Mouse (Mus musculus) fibroblast of lung, adult 2 months (primary cell): ENCODE measurements at regions not wholly inside any gene's neighbourhood (a gene's known extent, or its start where the extent isn't known, plus 50 kb on each side); places are given as distances from the start of the nearest gene placed in this dataset.

Source experiments
- DNase-seq: peaks from one replicate; pipeline ENCODE4 v3.0.0-alpha.2; 2011; ENCODE audit warnings: low read depth

DNA sequence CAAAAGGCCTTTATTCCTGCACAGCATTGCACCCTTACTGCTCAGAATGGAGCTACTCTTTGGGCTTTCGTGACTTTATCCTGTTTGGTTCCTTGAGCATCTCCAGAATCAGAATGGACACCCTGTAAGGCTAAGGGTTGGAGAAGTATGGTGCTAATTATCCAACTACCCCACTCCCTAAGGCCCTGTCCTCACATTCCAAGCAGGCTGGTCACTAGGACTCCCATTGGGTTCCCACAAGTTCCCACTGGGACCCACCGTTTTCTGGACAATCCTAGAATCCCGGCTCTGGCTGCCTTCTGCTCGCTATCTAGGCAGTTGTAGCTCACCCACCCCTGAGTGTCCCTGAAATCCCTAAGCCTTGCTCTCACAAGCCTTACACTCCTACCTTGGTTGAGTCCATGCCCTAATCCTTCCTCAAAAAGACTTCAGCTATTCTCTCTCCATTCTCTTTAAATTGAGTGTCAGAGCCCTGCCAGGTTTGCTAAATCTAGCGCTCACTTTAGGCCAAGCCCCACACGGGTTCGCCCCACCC lies 146.1 kb downstream of the Efcab1 start:
- DNase-seq, result no peak

DNA sequence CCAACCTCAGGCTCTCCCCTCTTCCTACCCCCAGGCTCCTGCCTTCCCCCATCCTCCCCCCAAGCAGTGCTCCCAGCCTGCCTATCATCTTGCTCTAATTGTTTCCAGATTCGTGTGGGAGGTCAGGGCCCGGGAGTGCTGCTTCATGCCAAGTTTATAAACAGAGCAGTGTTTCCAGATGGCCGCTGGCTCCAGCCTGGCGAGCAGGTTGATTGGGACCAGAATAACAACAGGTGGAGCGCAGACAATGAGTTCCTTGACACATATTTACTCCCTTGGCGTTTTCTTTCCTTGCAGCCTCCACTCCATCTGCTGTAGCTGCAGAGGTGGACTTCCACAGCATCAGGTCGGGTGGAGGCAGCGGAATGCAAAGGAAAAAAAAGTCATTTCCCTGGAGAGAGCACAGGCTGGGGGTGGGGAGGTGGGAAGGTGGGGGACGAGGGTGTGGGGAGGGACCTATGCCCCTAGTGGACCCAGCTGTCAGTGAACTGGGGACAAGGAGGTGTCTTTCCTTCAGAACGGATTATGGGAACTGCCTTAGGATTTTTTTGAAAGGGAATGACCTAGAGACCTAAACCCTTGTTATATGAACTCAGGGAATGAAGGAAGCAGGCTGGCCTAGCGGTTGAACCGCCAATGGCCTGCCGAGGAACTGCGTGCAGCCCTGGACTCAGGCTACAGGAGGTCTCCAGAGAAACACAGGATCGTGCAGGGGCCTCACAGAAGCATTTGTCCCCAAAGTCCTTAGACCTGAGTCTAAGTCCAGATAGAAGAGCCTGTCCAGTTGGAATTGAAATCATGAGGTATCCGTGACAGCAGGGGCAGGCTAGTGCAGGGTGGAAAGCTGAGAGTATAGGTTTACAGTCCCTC lies 146.8 kb downstream of the Efcab1 start:
- DNase-seq, result peak; percentile 84

DNA sequence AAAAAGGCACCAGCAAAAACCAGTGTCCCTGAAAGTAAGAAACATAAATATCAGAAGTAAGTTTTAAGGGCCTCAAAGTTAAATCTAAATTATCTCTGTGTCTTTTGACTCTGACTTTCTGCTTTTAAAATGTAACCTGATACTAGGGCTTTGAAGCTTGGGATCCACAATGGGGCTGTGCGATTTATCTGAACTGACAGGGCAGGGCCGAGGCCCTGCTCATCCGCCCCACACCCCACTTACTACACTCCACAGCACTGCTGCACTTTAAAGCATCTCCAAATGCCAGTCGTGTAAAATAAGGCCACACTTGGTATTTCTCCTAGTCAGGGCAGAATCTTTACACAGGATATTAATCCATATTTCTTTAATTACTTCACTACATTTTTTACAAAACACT lies 147.4 kb downstream of the Efcab1 start:
- DNase-seq, result no peak

DNA sequence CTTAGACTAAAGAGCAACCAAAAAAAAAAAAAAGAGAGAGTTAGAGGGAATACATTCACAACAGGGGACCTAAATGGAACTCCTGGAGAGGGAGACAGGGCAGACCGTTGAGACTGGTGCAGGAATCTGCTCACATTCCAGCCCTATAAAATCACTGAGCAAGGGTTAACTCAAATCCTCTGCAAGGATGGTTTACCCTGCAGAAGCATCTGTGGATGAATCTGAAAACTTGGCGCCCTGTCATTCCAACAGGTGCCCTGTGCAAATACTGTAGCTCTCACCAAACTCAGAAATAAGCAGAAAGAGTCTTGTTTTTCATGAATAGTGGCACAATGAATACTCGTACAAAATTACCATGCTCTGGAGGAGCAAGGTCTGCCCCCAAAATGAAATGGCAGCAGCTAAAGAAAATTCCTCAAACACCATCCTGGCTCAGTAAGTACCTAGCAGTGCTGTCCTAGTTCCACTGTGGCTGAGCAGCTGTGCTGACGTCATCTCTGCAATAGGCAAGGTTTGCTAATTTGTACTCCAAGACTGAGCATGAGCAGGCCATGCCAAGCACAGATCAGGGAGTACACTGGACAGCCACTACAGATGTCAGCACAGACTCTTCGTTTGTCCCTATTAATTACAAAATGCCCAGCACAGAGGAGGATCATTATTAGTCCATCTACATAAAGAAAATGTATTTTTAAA lies 148.0 kb downstream of the Efcab1 start:
- DNase-seq, result no peak

DNA sequence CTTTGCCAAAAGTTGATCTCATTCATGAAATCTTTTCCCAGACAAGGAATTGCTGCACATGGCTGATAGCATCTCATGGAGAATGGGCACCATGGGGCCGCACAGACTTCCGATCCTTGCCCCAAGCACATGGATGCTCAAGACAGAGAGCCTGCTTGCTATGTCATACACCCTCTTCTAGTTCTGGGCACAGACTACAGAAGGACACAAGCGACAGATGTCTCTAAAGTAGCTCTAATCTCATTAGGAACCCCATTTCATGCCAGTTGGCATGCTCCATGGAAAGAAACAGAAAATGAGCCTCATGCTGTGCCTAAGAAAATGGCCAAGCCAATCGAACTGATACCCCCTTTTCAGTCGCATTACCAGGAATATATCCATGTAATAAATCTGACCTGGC lies 149.3 kb downstream of the Efcab1 start:
- DNase-seq, result no peak

DNA sequence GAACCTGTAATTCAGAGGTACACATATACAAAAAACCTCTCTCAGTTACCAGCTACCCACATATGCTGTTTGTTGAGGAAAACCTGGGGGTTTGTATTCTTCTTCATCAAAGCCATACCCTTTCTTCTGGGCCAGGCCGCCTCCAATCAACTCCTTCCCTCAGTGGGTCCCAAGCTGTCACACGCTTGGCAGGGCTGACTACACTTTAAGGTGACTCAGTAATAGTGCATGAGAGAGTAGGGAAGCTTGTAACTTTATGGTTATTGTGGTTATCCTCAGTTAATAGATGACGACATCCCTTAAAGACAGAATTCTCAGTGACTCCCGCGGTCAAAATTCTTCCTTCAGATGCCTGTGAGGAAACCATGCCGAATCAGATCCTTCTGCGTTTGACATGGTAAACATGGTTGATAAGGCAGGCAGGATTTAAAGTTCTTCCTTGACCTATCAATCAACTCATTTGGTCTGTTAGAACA lies 164.1 kb downstream of the Efcab1 start:
- no peak for DNase-seq

DNA sequence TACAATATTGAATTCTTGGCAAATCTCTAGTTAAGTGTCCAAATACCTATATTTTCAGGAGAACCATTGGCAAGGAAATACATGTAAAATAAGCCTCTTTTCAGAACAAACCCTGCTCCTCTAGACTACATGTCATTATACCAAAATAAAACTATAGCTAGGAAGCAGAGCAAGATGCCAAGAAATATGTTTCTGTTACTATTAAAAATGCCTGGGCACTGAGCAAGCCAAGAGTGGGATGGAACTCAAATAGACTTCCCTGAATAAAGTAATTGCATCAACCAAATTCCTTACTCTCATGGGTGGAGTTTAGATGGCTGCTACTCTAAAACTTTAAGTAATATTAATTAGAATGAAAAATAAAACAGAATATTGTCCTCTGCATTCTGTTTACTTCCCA lies 168.0 kb downstream of the Efcab1 start:
- DNase-seq, result no peak

DNA sequence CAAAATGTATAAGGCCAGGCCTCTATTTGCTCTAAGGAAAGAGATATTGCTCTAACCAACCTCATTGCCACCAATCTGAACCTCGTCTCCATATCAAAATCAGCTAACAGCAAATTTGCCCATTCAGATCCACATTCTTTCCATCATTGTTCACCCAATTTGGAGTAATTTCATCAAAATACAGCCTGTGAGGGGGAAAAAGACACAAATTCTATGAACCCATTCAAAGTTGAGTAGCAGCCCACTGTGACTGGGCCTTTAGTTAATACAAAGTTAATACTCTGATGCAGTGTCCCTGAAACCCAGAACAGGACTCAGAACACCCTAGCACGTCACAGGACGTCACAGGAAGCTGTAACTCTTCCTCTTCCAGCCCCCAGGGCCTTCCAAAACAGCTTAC lies 177.3 kb downstream of the Efcab1 start:
- no peak for DNase-seq

DNA sequence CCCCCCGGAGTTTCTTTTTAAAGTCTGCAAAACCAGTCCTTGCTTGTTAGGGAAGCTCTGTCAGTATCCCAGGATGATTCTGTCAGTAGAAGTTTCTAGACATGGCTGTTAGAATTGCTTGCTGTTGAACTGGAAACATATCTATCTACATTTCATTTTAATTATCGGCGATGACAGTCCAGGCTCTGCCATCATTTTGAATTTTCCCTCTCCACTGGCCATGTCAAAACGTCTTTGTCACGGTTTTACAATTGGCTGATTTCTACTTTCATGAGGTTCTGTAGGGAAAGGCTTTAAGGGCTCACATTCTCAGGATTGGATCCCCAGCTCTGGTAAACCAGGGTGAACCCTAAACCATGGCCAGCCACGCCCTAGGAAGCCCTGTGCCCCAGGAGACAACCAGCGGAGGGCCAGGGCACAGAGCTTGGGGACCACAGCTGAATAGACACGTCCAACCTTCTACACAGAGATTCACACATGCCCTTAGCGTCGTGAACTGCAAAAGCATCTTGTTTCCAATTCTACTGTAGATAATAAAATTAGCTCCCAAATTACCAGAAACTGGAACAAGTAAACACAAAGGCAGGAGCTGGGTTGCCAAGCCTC lies 177.8 kb downstream of the Efcab1 start:
- DNase-seq, result no peak

DNA sequence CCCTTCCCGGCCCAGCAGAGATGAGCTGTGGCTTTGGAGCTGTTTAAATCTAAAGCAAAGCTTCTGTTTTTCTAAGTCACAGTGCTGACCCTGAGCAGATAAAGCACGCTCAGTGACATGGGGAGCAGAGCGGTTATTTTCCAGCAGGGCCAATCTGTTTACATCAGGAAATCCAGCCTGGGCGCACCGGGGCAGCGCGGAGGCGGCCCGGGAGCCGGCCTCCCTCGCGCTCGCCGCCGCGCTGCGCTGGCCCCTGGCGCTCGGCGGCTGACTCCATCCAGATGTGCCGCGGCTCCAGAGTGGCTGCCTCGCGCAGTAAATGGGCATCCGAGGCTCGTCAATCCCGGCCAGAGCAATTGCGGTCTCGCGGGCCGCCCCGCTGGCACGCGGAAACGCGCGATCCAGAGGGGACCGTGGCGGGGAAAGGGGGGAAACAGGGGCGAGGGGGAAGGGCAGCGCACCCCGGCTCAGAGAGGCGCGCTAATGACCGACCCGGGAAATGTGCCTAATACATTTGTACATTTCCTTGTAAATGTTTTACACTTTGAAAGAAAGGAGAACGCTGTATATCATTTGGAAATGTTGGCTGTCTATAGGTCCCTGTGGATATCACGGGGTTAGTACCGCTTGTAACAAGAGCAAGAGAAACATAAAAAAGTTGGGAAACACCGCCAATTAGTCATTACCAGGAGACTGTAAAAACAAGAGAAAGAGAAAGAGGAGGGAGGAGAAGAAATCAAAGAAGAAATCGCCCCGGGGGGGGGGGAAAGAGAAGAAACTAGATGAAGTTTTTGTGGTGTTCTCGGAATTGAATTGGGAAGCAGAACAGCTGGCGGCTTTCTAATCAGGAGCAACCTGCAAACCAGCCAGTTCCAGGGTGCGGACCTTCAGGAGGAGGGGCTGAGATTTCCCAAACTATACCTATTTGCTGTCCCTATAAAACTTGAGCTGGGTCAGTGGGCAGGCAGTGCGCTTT lies 178.6 kb downstream of the Efcab1 start:
- peak; percentile 55 for DNase-seq

DNA sequence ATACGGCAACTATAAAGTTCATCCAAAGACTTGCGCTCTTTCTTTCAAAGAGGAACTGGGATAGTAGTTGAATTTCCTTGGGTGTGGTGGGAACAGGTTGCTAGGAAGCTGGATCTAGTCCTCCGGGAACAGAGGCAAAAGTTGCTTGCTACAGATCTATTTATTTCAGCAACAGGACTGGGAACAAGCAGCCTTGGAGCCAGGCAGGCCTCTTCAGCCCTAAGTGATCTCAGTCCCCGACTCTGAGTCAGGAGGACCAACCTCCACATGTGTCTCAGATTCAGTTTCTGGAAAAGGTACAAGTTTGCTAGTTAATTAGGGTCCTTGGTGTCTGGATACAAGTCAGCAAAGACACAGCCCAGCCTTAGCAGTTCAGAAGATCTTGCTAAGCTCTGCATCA lies 180.2 kb downstream of the Efcab1 start:
- no peak for DNase-seq

DNA sequence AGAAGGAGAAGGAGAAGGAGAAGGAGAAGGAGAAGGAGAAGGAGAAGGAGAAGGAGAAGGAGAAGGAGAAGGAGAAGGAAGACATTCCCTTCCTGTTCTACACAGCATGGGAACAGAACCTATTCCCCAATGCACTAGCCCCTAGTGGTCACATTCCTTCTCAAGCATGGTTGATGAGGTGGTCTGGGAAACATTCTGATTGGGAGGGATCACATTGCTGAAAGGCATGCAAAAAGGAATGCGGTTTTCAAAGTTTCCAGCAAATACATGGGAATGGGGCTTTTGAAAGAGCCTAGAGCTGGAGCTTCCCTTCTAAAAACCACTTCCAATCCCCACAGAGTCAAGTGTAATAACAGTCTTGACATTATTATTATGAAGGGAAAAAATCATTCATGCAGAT lies 197.5 kb downstream of the Efcab1 start:
- peak; percentile 72 for DNase-seq

DNA sequence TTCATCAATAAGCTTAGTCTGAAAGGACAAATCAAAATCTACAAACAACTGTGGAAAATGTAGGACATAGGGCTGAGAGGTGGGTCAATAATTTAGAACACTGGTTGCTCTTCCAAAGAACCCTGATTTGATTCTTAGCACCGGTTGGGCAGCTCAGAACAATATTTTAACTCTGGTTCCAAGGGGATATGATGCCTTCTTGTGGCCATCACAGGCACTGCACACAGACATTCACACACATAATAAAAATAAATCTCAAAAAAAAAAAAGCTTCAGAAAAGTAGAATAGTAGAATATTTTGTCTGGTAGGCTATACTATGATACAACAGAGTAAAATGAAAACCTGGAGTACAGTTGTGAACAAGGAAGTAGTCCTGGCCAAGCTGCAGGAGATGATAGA lies 200.8 kb downstream of the Efcab1 start:
- DNase-seq, result no peak

DNA sequence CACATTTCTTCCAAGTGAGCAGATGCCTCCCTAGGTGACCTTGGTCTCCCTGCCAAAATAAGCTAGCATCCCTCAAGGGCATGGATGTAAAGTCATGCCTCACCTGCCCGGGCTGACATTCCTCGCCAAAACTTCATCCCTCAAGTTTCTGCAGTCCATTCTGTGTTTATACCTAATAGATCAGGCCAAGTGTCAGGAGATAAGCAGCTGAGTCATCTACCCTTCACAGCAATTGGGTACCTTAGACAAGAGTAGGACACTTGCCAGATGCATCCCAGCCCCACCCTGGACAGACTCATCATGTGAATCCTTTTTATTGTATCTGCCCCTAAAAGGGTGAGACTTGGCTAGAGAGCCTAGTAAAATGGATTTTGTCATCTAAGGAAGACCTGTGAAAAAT lies 204.1 kb upstream of the Gm21897 start:
- DNase-seq, result no peak

DNA sequence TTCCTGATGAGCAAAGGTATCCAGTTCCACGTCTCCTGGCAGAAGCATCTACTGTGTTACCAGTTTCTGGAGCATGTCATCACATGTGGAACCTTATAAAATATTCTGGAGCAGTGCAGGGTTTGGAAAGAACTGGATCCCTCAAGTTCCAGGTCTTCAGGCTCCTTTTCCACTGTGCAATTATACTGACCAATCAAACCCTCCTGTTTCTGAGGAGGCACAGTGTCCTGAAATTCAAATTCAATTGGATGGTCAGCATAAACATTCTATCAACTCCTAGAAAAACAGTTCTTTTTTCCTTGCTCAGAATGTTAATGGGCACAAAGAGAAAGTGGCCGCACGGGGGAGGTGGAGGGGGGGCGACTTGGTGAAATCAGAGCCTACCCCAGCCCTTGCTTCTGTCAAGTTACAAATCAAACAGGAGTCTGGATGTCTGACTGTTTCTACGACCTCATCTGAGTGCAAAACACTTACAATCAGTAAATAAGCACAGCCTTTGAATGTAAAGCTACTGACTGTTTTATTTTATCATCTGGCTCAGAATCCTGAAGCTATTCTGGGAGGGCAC lies 203.2 kb upstream of the Gm21897 start:
- no peak for DNase-seq

DNA sequence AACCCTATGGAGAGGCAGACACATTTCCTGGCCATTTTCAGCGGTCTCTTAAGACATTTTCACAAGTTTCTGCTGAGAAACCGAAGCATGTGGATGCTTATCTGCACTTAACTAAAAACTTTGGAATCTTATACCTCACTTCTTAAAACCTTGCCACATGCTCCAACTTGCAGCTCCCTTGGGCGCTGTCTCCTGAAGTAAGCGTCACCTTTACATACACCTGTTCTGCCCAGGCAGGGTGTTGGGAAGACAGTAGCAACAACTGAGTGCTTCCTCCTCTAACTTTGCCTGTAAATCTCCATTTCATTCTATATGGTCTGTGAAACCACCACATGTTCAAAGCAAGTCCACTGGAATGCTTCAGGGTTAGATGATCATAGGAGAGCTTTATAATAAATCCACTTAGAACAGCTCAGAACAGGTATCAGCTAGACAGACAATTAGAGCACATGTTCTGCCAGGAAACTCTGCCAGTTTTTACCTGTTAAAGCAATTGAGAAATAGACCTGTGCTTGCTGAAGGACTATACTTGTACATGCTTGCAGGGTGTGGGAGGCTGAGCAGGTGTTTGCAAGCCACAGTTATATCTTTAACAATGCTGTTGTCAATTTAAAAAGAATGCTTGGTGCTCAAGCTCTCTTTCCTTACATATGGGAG lies 202.6 kb upstream of the Gm21897 start:
- DNase-seq, result no peak

DNA sequence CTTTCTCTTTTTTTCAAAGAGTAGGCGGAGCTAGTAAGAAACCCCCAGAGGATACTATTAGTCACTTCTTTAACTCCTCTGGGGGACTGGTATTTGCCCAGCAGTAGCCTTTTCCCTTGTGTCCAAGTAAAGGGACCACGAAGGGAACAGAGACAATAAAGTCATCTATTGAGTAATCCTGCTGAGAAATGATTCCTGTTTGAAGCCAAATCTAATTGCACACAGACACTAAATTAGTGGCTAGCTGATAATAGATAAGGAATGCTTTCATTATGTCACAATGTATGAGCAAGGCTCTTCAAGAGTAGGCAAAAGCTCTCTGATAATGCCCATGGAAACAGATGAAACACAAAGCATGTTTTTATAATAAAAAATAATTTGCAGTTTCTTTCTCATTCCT lies 201.9 kb upstream of the Gm21897 start:
- DNase-seq, result no peak

DNA sequence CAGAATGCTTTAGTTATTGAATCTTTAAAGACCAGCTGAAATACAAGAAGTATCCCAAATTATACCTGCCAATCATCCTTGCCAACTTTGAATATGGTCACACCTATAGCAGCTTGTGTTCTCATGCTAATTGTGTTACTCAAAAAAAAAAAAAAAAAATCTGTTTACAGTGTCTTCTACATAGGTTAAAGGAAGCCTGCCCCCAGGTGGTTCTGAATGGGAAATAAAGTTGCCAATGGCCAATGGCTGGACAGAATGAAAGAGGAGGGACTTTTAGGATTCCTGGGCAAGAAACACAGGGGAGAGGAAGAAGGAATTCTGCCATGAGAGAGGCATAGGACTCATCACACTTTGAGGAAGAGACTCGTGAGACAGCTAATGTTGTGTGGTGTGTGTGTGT lies 197.5 kb upstream of the Gm21897 start:
- DNase-seq, result no peak

DNA sequence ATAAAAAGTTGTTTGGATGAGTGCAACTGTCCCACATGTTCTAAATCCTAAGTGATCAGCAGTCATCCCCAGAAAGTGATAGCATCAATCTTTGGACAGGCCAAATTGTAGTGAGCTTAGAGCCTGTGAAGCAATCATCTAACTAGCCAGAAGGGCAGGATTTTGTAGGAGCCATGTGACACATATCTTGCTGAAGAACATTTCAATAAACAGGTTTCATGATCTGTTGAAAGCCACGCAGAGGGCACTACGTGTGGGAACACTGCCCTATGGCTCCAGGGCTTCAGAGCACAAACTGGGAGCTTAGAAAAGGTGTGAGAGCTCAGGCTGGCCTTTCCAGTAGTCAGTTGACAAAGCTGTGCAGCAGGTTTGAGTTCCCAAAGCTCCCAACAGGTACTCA lies 188.3 kb upstream of the Gm21897 start:
- DNase-seq, result no peak

DNA sequence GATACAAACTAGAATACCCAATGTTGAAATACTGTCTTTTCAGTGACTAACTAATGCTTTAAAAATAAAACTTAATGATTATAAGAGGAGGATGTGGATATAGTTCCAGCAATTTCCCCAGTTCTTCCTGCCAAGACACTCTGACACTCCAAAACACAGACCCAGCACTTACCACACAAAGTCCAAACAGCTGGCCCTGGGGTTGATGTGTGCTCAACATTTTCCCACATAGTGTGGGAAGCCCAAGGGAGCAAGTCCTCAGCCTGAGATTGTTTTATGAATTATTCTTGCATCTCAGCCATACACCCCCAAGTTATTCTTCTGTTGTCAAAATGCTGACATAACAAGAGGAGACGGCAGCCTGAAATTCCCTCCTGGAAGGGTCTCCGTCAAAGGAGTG lies 187.5 kb upstream of the Gm21897 start:
- peak; percentile 35 for DNase-seq

DNA sequence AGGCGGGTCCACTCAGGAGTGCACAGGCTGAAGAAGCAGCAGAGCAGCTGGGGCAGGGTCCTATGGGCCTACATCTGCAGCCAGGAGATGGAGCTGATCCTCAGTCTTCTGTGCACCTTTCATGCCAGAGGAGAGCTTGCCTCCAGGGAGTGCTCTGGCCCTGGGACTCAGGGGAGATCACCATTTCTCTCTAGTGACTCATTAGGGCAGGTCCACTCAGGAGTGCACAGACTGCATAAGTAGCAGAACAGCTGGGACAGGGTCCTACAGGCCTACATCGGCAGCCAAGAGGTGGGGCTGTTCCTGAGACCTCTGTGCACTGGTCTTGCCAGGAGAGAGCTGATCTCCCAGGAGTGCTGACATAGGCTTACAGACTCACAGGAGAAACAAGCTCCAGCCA lies 159.4 kb upstream of the Gm21897 start:
- DNase-seq, result no peak
